18 mouse cellular contexts compared by ENCODE assay signal in genomic region chr10:46826012-46826411, GRCm38 (mm10).
DNase-seq lines count a peak whose midpoint lies in the region; ATAC-seq and TF ChIP-seq lines count a peak whose summit lies in the region.
"Had no signal": no experiment of that assay in that cellular context is flagged by ENCODE, and none has a peak within 500 bp of the region (broad histone marks: within the 10 kb centered on the region; RNA-seq: fewer than 3 reads in every experiment).

No protein-coding gene starts in this region.

- peak overlapping the region; percentile 65; the same call in 1 of the 2 replicates for H3K27ac ChIP-seq in neural tube, embryonic 13.5 days (replicated peaks)
- H3K27ac ChIP-seq in hindbrain, embryonic 13.5 days: peak overlapping the region; percentile 72
- H3K27ac ChIP-seq in midbrain, embryonic 15.5 days: peak overlapping the region; percentile 28; the same call in 1 of the 2 replicates
- no peak overlapping the region for H3K27ac ChIP-seq in thymus, adult 2 months (ENCODE audit: control insufficient read depth, insufficient read depth, low read length)
- H3K27ac ChIP-seq: embryonic facial prominence, embryonic 13.5 days; limb, embryonic 12.5 days; liver, embryonic 15.5 days had no signal

- H3K9me3 ChIP-seq in neural tube, embryonic 13.5 days: no peaks in the 10 kb centered on the region
- H3K9me3 ChIP-seq in hindbrain, embryonic 13.5 days: no peaks in the 10 kb centered on the region
- no peaks in the 10 kb centered on the region for H3K9me3 ChIP-seq in midbrain, embryonic 15.5 days
- H3K9me3 ChIP-seq: embryonic facial prominence, embryonic 13.5 days; heart, embryonic 12.5 days; limb, embryonic 12.5 days; liver, embryonic 15.5 days had no signal

- no peaks in the 10 kb centered on the region for H3K36me3 ChIP-seq in neural tube, embryonic 13.5 days
- no peaks in the 10 kb centered on the region for H3K36me3 ChIP-seq in hindbrain, embryonic 13.5 days
- no peaks in the 10 kb centered on the region for H3K36me3 ChIP-seq in midbrain, embryonic 15.5 days (replicated peaks)
- no peaks in the 10 kb centered on the region for H3K36me3 ChIP-seq in thymus, adult 2 months (ENCODE audit: control insufficient read depth, insufficient read depth, low read length)
- H3K36me3 ChIP-seq: embryonic facial prominence, embryonic 13.5 days; heart, embryonic 12.5 days; limb, embryonic 12.5 days; liver, embryonic 15.5 days had no signal

- no peak for DNase-seq in neural tube, embryonic 10.5 days (ENCODE audit: extremely low spot score, low spot score)
- DNase-seq in thymus, adult 2 months: no peak
- no peak for DNase-seq in kidney, adult 18-20 months
- DNase-seq: B cell, adult 2 months; gastrocnemius, postnatal 14 days; heart, postnatal 4 days; kidney, adult 2 months; kidney, postnatal 25 days; lung, postnatal 14 days; thymus, postnatal 25 days had no signal

- H3K4me2 ChIP-seq in neural tube, embryonic 13.5 days: no peak overlapping the region
- no peak overlapping the region for H3K4me2 ChIP-seq in hindbrain, embryonic 13.5 days
- no peak overlapping the region for H3K4me2 ChIP-seq in midbrain, embryonic 15.5 days
- H3K4me2 ChIP-seq: embryonic facial prominence, embryonic 13.5 days; heart, embryonic 12.5 days; limb, embryonic 12.5 days; liver, embryonic 15.5 days had no signal

- H3K4me1 ChIP-seq in neural tube, embryonic 13.5 days (replicated peaks): peaks cover 10% of the 10 kb centered on the region
- H3K4me1 ChIP-seq in hindbrain, embryonic 13.5 days (replicated peaks): no peaks in the 10 kb centered on the region; the same call in 1 of the 2 replicates
- H3K4me1 ChIP-seq in midbrain, embryonic 15.5 days: peaks cover 6% of the 10 kb centered on the region; the same call in 1 of the 2 replicates
- H3K4me1 ChIP-seq in thymus, adult 2 months (replicated peaks; ENCODE audit: control insufficient read depth, insufficient read depth, low read length): no peaks in the 10 kb centered on the region
- H3K4me1 ChIP-seq: embryonic facial prominence, embryonic 13.5 days; heart, embryonic 12.5 days; limb, embryonic 12.5 days; liver, embryonic 15.5 days had no signal

- no peak for TF ChIP-seq CTCF in thymus, adult 2 months (IDR thresholded peaks at IDR 0.05; ENCODE audit: borderline replicate concordance, control insufficient read depth, extremely low read depth, insufficient read depth, low read length, poor library complexity)

- H3K4me3 ChIP-seq in neural tube, embryonic 13.5 days: no peak overlapping the region
- H3K4me3 ChIP-seq in hindbrain, embryonic 13.5 days: no peak overlapping the region
- H3K4me3 ChIP-seq in midbrain, embryonic 15.5 days: no peak overlapping the region
- no peak overlapping the region for H3K4me3 ChIP-seq in thymus, adult 2 months (ENCODE audit: control insufficient read depth, insufficient read depth, low read length)
- H3K4me3 ChIP-seq: embryonic facial prominence, embryonic 13.5 days; heart, embryonic 12.5 days; limb, embryonic 12.5 days; liver, embryonic 15.5 days had no signal

- TF ChIP-seq POLR2A in thymus, adult 2 months (IDR thresholded peaks at IDR 0.05; ENCODE audit: control insufficient read depth, extremely low read depth, insufficient read depth, low read length, poor library complexity): no peak

- no peaks in the 10 kb centered on the region for H3K27me3 ChIP-seq in neural tube, embryonic 13.5 days
- H3K27me3 ChIP-seq in hindbrain, embryonic 13.5 days: no peaks in the 10 kb centered on the region
- no peaks in the 10 kb centered on the region for H3K27me3 ChIP-seq in midbrain, embryonic 15.5 days (replicated peaks)
- no peaks in the 10 kb centered on the region for H3K27me3 ChIP-seq in thymus, adult 2 months (ENCODE audit: control insufficient read depth, insufficient read depth, low read length)
- H3K27me3 ChIP-seq: embryonic facial prominence, embryonic 13.5 days; heart, embryonic 12.5 days; limb, embryonic 12.5 days; liver, embryonic 15.5 days had no signal

- no peak for ATAC-seq in neural tube, embryonic 13.5 days (ENCODE audit: low read depth)
- ATAC-seq in hindbrain, embryonic 13.5 days (ENCODE audit: low FRiP score): peak; percentile 40; the same call in 1 of the 2 replicates
- ATAC-seq in midbrain, embryonic 15.5 days (replicated peaks): peak; percentile 34; the same call in 1 of the 2 replicates
- ATAC-seq in granulocyte monocyte progenitor cell, adult 5-6 weeks (replicated peaks; ENCODE audit: poor library complexity, severe bottlenecking): no peak

- no peak overlapping the region for H3K9ac ChIP-seq in neural tube, embryonic 13.5 days
- H3K9ac ChIP-seq in hindbrain, embryonic 13.5 days: no peak overlapping the region
- H3K9ac ChIP-seq in midbrain, embryonic 15.5 days: no peak overlapping the region
- H3K9ac ChIP-seq: embryonic facial prominence, embryonic 13.5 days; heart, embryonic 12.5 days; limb, embryonic 12.5 days; liver, embryonic 15.5 days had no signal

- WGBS in neural tube, embryonic 13.5 days: 18% methylated on average over 3 of the region's 3 CpGs
- 14% methylated on average over 3 of the region's 3 CpGs for WGBS in hindbrain, embryonic 13.5 days
- WGBS in midbrain, embryonic 15.5 days: 16% methylated on average over 3 of the region's 3 CpGs
- WGBS in thymus, adult 2 months: 68% methylated on average over 3 of the region's 3 CpGs

Comparison
In these comparisons a context has a peak if more than half of its experiments do, and no peak if none do; other contexts are left out.
1. ATAC-seq: peak in hindbrain, embryonic 13.5 days (single experiment) and midbrain, embryonic 15.5 days (single experiment); none in neural tube, embryonic 13.5 days (single experiment) and granulocyte monocyte progenitor cell, adult 5-6 weeks (single experiment).